Mouse (Mus musculus): Measurements from ENCODE around the gene D630023F18Rik.

DNA sequence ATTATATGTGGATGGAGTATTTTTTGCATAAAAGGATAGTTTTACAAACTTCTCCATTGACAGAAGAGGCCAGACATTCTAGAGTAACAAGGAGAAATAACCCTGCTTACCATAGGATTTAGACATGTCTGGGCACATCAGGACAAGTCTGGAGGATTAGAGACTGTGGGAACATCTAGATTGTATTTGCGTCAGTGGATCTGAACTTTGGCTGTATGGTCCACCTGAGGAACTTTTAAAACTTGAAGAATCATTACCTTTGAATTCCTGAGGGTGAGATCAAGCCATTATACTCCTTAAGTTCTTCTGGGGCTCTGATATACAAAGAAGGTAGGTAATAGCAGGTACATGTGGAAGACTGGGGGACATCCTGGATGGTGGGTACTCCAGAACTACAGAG is 8.7 kb upstream of the D630023F18Rik start:
- TF ChIP-seq CTCF (IDR thresholded peaks at IDR 0.05; ENCODE audit: borderline replicate concordance, insufficient read depth, low read length) (no peak), POLR2A (IDR thresholded peaks at IDR 0.05; ENCODE audit: low read depth, low read length) (no peak)

All from embryonic fibroblast, embryonic 13.5 days (primary cell).